In genomic region chr10:54074247-54074608, GRCm38 (mm10) we compare ENCODE assay signal across 8 mouse cellular contexts. TPM values are rescaled to one million over a fixed set of nuclear protein-coding genes. Genes with fewer than 3 reads are reported as not detected.
A peak's percentile ranks its signal among the peaks of the same experiment; 100 is the strongest.
DNase-seq lines count a peak whose midpoint lies in the region; ATAC-seq and TF ChIP-seq lines count a peak whose summit lies in the region.

No protein-coding gene starts in this region.

- peak overlapping the region; percentile 97 for H3K4me2 ChIP-seq in lung, embryonic 16.5 days (ENCODE audit: low read depth, low read length)
- peak overlapping the region; percentile 96 for H3K4me2 ChIP-seq in heart, postnatal 0 days (ENCODE audit: low read depth, low read length)
- peak overlapping the region; percentile 88 for H3K4me2 ChIP-seq in liver, embryonic 11.5 days

- no peak for DNase-seq in lung, postnatal 25 days (ENCODE audit: low spot score)
- peak; percentile 28 for DNase-seq in c-Kit-negative CD71-positive TER-119-positive erythroid progenitor cells, embryonic 14.5 days (ENCODE audit: low read depth, low spot score)
- DNase-seq in heart, postnatal 0 days (ENCODE audit: low spot score): peak; percentile 6
- DNase-seq in liver, embryonic 11.5 days (ENCODE audit: low spot score): no peak
- peak; percentile 47 to 53 for DNase-seq in spleen, postnatal 36 days (ENCODE audit: low spot score in 2 of 2)
- no peak for DNase-seq in cerebellum, postnatal 4 days (ENCODE audit: low spot score in 2 of 2)
- DNase-seq in gastrocnemius, postnatal 4 days (ENCODE audit: low spot score in 2 of 2): no peak

- peaks cover 7% of the 10 kb centered on the region; the same call in 1 of the 2 replicates for H3K4me1 ChIP-seq in lung, embryonic 16.5 days (replicated peaks; ENCODE audit: control insufficient read depth, insufficient read depth, low read length)
- H3K4me1 ChIP-seq in heart, postnatal 0 days (ENCODE audit: control insufficient read depth, insufficient read depth): peaks cover 18% of the 10 kb centered on the region
- peaks cover 14% of the 10 kb centered on the region for H3K4me1 ChIP-seq in liver, embryonic 11.5 days (replicated peaks; ENCODE audit: control insufficient read depth, insufficient read depth, low read length)

- TF ChIP-seq EP300 in heart, postnatal 0 days (IDR thresholded peaks at IDR 0.05; ENCODE audit: low read depth): no peak

- no peaks in the 10 kb centered on the region for H3K36me3 ChIP-seq in lung, embryonic 16.5 days (ENCODE audit: control insufficient read depth, insufficient read depth, low read length)
- H3K36me3 ChIP-seq in heart, postnatal 0 days (replicated peaks; ENCODE audit: control insufficient read depth, insufficient read depth, low read length): no peaks in the 10 kb centered on the region
- H3K36me3 ChIP-seq in liver, embryonic 11.5 days (ENCODE audit: control insufficient read depth, insufficient read depth, low read length): no peaks in the 10 kb centered on the region

- peak overlapping the region; percentile 77 for H3K4me3 ChIP-seq in lung, embryonic 16.5 days (ENCODE audit: low read length)
- H3K4me3 ChIP-seq in heart, postnatal 0 days (ENCODE audit: low read depth, low read length): peak overlapping the region; percentile 77
- peak overlapping the region; percentile 92 for H3K4me3 ChIP-seq in liver, embryonic 11.5 days (ENCODE audit: low read depth, low read length)

- no peaks in the 10 kb centered on the region for H3K9me3 ChIP-seq in lung, embryonic 16.5 days (ENCODE audit: control insufficient read depth, low read length)
- no peaks in the 10 kb centered on the region for H3K9me3 ChIP-seq in heart, postnatal 0 days (replicated peaks; ENCODE audit: control insufficient read depth, low read length)
- H3K9me3 ChIP-seq in liver, embryonic 11.5 days (ENCODE audit: control insufficient read depth, low read length): no peaks in the 10 kb centered on the region

- no peaks in the 10 kb centered on the region for H3K27me3 ChIP-seq in lung, embryonic 16.5 days (ENCODE audit: control insufficient read depth, insufficient read depth, low read depth, low read length)
- no peaks in the 10 kb centered on the region for H3K27me3 ChIP-seq in heart, postnatal 0 days (ENCODE audit: control insufficient read depth, insufficient read depth, low read length)
- H3K27me3 ChIP-seq in liver, embryonic 11.5 days (replicated peaks; ENCODE audit: control insufficient read depth, insufficient read depth, low read length): no peaks in the 10 kb centered on the region

- ATAC-seq in lung, embryonic 16.5 days (ENCODE audit: low read depth): no peak
- no peak for ATAC-seq in heart, postnatal 0 days (ENCODE audit: insufficient read depth, low read depth)
- ATAC-seq in liver, embryonic 11.5 days (replicated peaks; ENCODE audit: low FRiP score): peak; percentile 11; the same call in 1 of the 2 replicates

- H3K27ac ChIP-seq in lung, embryonic 16.5 days (ENCODE audit: low read length): no peak overlapping the region
- H3K27ac ChIP-seq in heart, postnatal 0 days (ENCODE audit: low read depth): no peak overlapping the region
- peak overlapping the region; percentile 54; the same call in 1 of the 2 replicates for H3K27ac ChIP-seq in liver, embryonic 11.5 days (ENCODE audit: low read depth, low read length)

- H3K9ac ChIP-seq in lung, embryonic 16.5 days (ENCODE audit: low read length): peak overlapping the region; percentile 70
- H3K9ac ChIP-seq in heart, postnatal 0 days (replicated peaks; ENCODE audit: low read depth, low read length): peak overlapping the region; percentile 62
- H3K9ac ChIP-seq in liver, embryonic 11.5 days (ENCODE audit: low read depth, low read length): peak overlapping the region; percentile 88

- WGBS in lung, embryonic 16.5 days: 2% methylated on average over 14 of the region's 14 CpGs
- 2% methylated on average over 14 of the region's 14 CpGs for WGBS in heart, postnatal 0 days
- 1% methylated on average over 14 of the region's 14 CpGs for WGBS in liver, embryonic 11.5 days

- no peak for TF ChIP-seq CTCF in heart, postnatal 0 days (IDR thresholded peaks at IDR 0.05; ENCODE audit: low read depth)

RNA-seq across cellular contexts. Expression of gene Man1a, which starts 2.2 kb away (rescaled TPM):
- 3.0 and 3.7 TPM in 2 replicates for polyA plus RNA-seq in lung, embryonic 16.5 days (2015; fragmentation: Nextera tagmentation; extraction: Ambion mirVana)
- 17.6 and 23.1 TPM in 2 replicates for total RNA-seq in heart, postnatal 0 days (2014; rRNA removed; ENCODE audit: low replicate concordance)
- 3.3 and 3.5 TPM in 2 replicates for polyA plus RNA-seq in heart, postnatal 0 days (2015; fragmentation: Nextera tagmentation; extraction: Ambion mirVana)
- 12.6 and 12.9 TPM in 2 replicates for polyA plus RNA-seq in liver, embryonic 11.5 days (2014; fragmentation: Nextera tagmentation; extraction: Ambion mirVana)
- total RNA-seq in gastrocnemius, postnatal 4 days (2021): 10 to 100 TPM; 23.4 to 25.8 TPM

Comparison
In these comparisons a context has a peak if more than half of its experiments do, and no peak if none do; other contexts are left out.
1. DNase-seq: peak in c-Kit-negative CD71-positive TER-119-positive erythroid progenitor cells, embryonic 14.5 days (single experiment), heart, postnatal 0 days (single experiment) and spleen, postnatal 36 days (2 of 2); none in lung, postnatal 25 days (single experiment), liver, embryonic 11.5 days (single experiment), cerebellum, postnatal 4 days (0 of 2) and gastrocnemius, postnatal 4 days (0 of 2).
2. Peak in every context shown above with its lines, with median percentiles within 50 percentile points of each other: H3K4me2 ChIP-seq, H3K4me3 ChIP-seq and H3K9ac ChIP-seq.